Mouse (Mus musculus): ENCODE measurements around the gene Mrpl16.

Mrpl16 gene

GRCm38 (mm10) chr19:11770205-11770892 is at the start of gene Mrpl16:
Gene Mrpl16 (plus strand): TSS chr19:11770391.
- peak; percentile 95 for DNase-seq

GRCm38 (mm10) chr19:11723870-11724269 is 46.3 kb upstream of the Mrpl16 start:
- no peak for DNase-seq

GRCm38 (mm10) chr19:11724275-11724674 is 45.9 kb upstream of the Mrpl16 start:
- DNase-seq: no peak

GRCm38 (mm10) chr19:11725915-11726314 is 44.3 kb upstream of the Mrpl16 start:
- no peak for DNase-seq

GRCm38 (mm10) chr19:11727304-11727703 is 42.9 kb upstream of the Mrpl16 start:
- DNase-seq: no peak

GRCm38 (mm10) chr19:11730278-11730677 is 39.9 kb upstream of the Mrpl16 start:
- DNase-seq: no peak

- no peak for DNase-seq
Measured at GRCm38 (mm10) chr19:11736455-11736854, 33.7 kb upstream of the Mrpl16 start.

- DNase-seq: no peak
Measured at GRCm38 (mm10) chr19:11745680-11746079, 24.5 kb upstream of the Mrpl16 start.

GRCm38 (mm10) chr19:11747298-11747697 is 22.9 kb upstream of the Mrpl16 start, which contains the start of gene Gif:
Gene Gif (plus strand): TSS chr19:11747554.
- DNase-seq: no peak

- no peak for DNase-seq
Measured at GRCm38 (mm10) chr19:11765059-11765458, 5.1 kb upstream of the Mrpl16 start.

GRCm38 (mm10) chr19:11766413-11766812 is 3.8 kb upstream of the Mrpl16 start:
- no peak for DNase-seq

GRCm38 (mm10) chr19:11768163-11768562 is 2.0 kb upstream of the Mrpl16 start:
- no peak for DNase-seq

GRCm38 (mm10) chr19:11769257-11769920 is 802 bp upstream of the Mrpl16 start:
- DNase-seq: no peak

- DNase-seq: peak; percentile 67
Measured at GRCm38 (mm10) chr19:11777191-11777865, 7.1 kb downstream of the Mrpl16 start.

- no peak for DNase-seq
Measured at GRCm38 (mm10) chr19:11785409-11786154, 15.4 kb downstream of the Mrpl16 start.

GRCm38 (mm10) chr19:11787826-11788225 is 17.6 kb downstream of the Mrpl16 start:
- DNase-seq: no peak

- no peak for DNase-seq
Measured at GRCm38 (mm10) chr19:11788876-11789275, 18.7 kb downstream of the Mrpl16 start.

- DNase-seq: no peak
Measured at GRCm38 (mm10) chr19:11791825-11792224, 21.6 kb downstream of the Mrpl16 start.

GRCm38 (mm10) chr19:11793741-11794359 is 23.7 kb downstream of the Mrpl16 start:
- no peak for DNase-seq

- no peak for DNase-seq
Measured at GRCm38 (mm10) chr19:11794447-11794846, 24.3 kb downstream of the Mrpl16 start.

GRCm38 (mm10) chr19:11800531-11801315 is 30.5 kb downstream of the Mrpl16 start:
- DNase-seq: no peak

- DNase-seq: no peak
Measured at GRCm38 (mm10) chr19:11804423-11804822, 34.2 kb downstream of the Mrpl16 start.

All from cerebellum, adult 9-10 months (tissue).